Mouse (Mus musculus) cerebellum, postnatal 14 days (tissue): ENCODE measurements at regions not wholly inside any gene's neighbourhood (a gene's known extent, or its start where the extent isn't known, plus 50 kb on each side); places are given as distances from the start of the nearest gene placed in this dataset.
"Not testable (repeated sequence)": the region's sequence is repeated elsewhere in the genome, so short reads cannot be mapped to it uniquely, and the experiment has no call there.

Source experiments
- DNase-seq, 2 experiments: peaks; one replicate each; pipeline ENCODE4 v3.0.0; 2021; ENCODE audit warnings: mixed read lengths in 2 of 2

GRCm38 (mm10) chr6:25101761-25102160, 145.7 kb upstream of the Tmem229a start:
- no peak for DNase-seq

- no peak for DNase-seq
Measured at GRCm38 (mm10) chr6:25087167-25087566, 131.1 kb upstream of the Tmem229a start.

- DNase-seq: no peak
Measured at GRCm38 (mm10) chr6:25085871-25086270, 129.8 kb upstream of the Tmem229a start.

GRCm38 (mm10) chr6:25085296-25085695, 129.2 kb upstream of the Tmem229a start:
- DNase-seq: not testable (repeated sequence)

- no peak for DNase-seq
Measured at GRCm38 (mm10) chr6:25065913-25066312, 109.8 kb upstream of the Tmem229a start.

- DNase-seq: no peak
Measured at GRCm38 (mm10) chr6:25032878-25033509, 76.9 kb upstream of the Tmem229a start.

GRCm38 (mm10) chr6:25026953-25027352, 70.9 kb upstream of the Tmem229a start:
- no peak for DNase-seq

GRCm38 (mm10) chr6:25020005-25020772, 64.1 kb upstream of the Tmem229a start:
- peak; percentile 58 to 62 for DNase-seq

- DNase-seq: peak; percentile 76 to 82
Measured at GRCm38 (mm10) chr6:25013288-25013606, 57.1 kb upstream of the Tmem229a start.

- DNase-seq: peak; percentile 35 to 58
Measured at GRCm38 (mm10) chr6:25012376-25013287, 56.5 kb upstream of the Tmem229a start.

- not testable (repeated sequence) for DNase-seq
Measured at GRCm38 (mm10) chr6:25008856-25009255, 52.8 kb upstream of the Tmem229a start.
